Mouse (Mus musculus) kidney, embryonic 14.5 days (tissue): Measurements from ENCODE around the gene Gprc5d. TPM values are rescaled to one million over a fixed set of nuclear protein-coding genes. Genes with fewer than 3 reads are reported as not detected.
A peak's percentile ranks its signal among the peaks of the same experiment; 100 is the strongest.

ENCODE experiments used
- ATAC-seq: fragments of 200-750 bp; cut with Nextera tagmentation; 2 replicates; pipeline ENCODE4 v1.8.0; 2017; ENCODE audit warnings: moderate number of reproducible peaks, mild to moderate bottlenecking, moderate TSS enrichment, moderate library complexity; ENCODE audit not compliant: low FRiP score, low TSS enrichment
- H3K27ac ChIP-seq: fragments of 300-500 bp; sonication (generic); 2 replicates; pipeline ENCODE4 v1.5.1; 2014; ENCODE audit warnings: low read depth, mild to moderate bottlenecking, low read length, moderate library complexity, mixed read lengths
- H3K27me3 ChIP-seq: fragments of 300-500 bp; sonication (generic); 2 replicates; pipeline ENCODE4 v1.6.1; 2014; ENCODE audit warnings: mild to moderate bottlenecking, low read length; ENCODE audit not compliant: control insufficient read depth, insufficient read depth
- H3K36me3 ChIP-seq: fragments of 300-500 bp; sonication (generic); 2 replicates; pipeline ENCODE4 v1.6.1; 2014; ENCODE audit warnings: low read length, mixed read lengths; ENCODE audit not compliant: control insufficient read depth, insufficient read depth
- H3K4me1 ChIP-seq: fragments of 300-500 bp; sonication (generic); 2 replicates; pipeline ENCODE4 v1.6.1; 2014; ENCODE audit warnings: low read length, mixed read lengths; ENCODE audit not compliant: control insufficient read depth, insufficient read depth
- H3K4me2 ChIP-seq: fragments of 300-500 bp; sonication (generic); replicated peaks from 2 replicates; pipeline ENCODE4 v1.6.1; 2014; ENCODE audit warnings: low read depth, mild to moderate bottlenecking, low read length
- H3K4me3 ChIP-seq: fragments of 300-500 bp; sonication (generic); 2 replicates; pipeline ENCODE4 v1.5.1; 2014; ENCODE audit warnings: mild to moderate bottlenecking, low read length
- H3K9ac ChIP-seq: fragments of 300-500 bp; sonication (generic); 2 replicates; pipeline ENCODE4 v1.6.1; 2014; ENCODE audit warnings: low read depth, mild to moderate bottlenecking, low read length, moderate library complexity
- H3K9me3 ChIP-seq: fragments of 300-500 bp; sonication (generic); 2 replicates; pipeline ENCODE4 v1.6.1; 2016; ENCODE audit warnings: low read length; ENCODE audit not compliant: control insufficient read depth
- WGBS: fragments of 180-500 bp; shearing (Covaris S2); extraction: QIAGEN DNeasy Blood & Tissue Kit; methylation state at CpG from one replicate; pipeline ENCODE4 v1.1.7; 2014; 5-methylcytosine and 5-hydroxymethylcytosine counted together
- polyA plus RNA-seq: library from polyadenylated mRNA; unstranded; fragments of >200 nt; fragmentation: Nextera tagmentation; extraction: Ambion mirVana; gene quantifications from 2 replicates; pipeline ENCODE4 v1.2.1, GENCODE M21; 2014

The Gprc5d gene
- polyA plus RNA-seq, 1 experiment from 2014 or later, result not detected

DNA sequence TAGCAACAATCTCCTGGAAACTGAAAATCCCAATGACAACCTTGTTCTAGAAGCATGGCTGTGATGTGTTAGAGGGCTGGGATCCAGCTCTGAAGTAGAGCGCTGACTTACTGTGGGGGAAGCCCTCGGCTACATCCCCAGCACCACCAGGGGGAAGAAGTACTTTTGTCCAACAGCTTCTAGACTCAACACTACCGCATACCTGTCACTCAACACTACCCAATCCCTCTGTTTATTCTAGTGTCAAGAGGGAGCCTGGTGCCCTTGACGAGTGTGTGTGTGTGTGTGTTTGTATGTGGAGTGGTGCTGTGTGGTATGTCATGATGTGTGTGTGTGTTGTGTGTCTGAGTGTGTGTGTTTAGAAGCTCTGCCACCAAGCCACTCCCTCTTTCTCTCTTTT, 39.4 kb upstream of the Gprc5d start:
- H3K9ac ChIP-seq, result no peak overlapping the region
- no peaks in the 10 kb centered on the region for H3K4me1 ChIP-seq
- H3K27me3 ChIP-seq, result no peaks in the 10 kb centered on the region
- no peak for ATAC-seq
- H3K36me3 ChIP-seq, result no peaks in the 10 kb centered on the region
- H3K9me3 ChIP-seq, result no peaks in the 10 kb centered on the region
- H3K4me2 ChIP-seq, result no peak overlapping the region
- H3K4me3 ChIP-seq, result no peak overlapping the region
- no peak overlapping the region for H3K27ac ChIP-seq
- whole genome bisulfite sequencing, result 77% methylated on average over 4 of the region's 4 CpGs

DNA sequence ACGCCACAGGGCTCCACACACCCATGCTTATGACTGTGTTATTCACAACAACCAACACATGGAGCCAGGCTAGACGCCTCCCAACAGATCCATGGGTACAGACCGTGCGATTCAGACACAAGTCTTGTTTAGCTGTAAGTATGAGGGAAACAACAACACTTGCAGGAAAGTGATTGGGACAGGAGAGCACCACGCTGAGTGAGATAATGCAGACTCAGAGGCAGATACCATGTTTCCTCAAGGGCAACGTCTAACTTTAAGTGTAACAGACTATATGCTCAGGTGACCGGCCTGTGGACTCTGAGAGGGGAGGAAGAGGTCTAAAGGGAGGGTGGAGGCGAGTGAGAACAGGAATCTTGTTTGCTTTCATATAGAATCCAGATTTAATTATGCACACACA, 38.5 kb upstream of the Gprc5d start:
- no peaks in the 10 kb centered on the region for H3K9me3 ChIP-seq
- H3K27me3 ChIP-seq, result no peaks in the 10 kb centered on the region
- no peak overlapping the region for H3K4me3 ChIP-seq
- no peak overlapping the region for H3K4me2 ChIP-seq
- ATAC-seq, result no peak
- no peak overlapping the region for H3K27ac ChIP-seq
- no peak overlapping the region for H3K9ac ChIP-seq
- 80% methylated on average over 8 of the region's 8 CpGs for WGBS
- no peaks in the 10 kb centered on the region for H3K36me3 ChIP-seq
- no peaks in the 10 kb centered on the region for H3K4me1 ChIP-seq

DNA sequence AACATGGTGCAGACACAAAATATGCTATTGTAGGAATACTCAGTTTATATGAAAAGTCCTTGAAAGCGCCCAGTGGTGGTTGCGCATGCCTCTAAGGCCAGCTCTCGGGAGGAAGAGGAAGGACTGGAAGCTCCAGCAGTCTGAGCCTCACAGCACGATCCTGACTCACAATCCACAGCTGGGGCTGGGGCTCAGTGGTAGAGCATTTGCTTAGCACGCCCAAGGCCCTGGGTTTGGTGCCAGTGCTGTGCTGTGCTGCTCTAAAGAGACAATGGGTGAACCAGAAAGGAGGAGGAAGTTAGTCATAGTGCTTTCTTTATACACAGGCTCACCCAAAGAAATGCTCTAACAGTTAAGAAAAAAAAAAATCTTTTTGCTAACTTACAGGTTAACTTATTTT, 35.6 kb upstream of the Gprc5d start:
- 78% methylated on average over 5 of the region's 5 CpGs for WGBS
- Histone ChIP-seq H3K27me3 (no peaks in the 10 kb centered on the region), H3K4me1 (no peaks in the 10 kb centered on the region), H3K27ac (no peak overlapping the region), H3K4me3 (no peak overlapping the region), H3K36me3 (no peaks in the 10 kb centered on the region), H3K9me3 (no peaks in the 10 kb centered on the region), H3K9ac (no peak overlapping the region), H3K4me2 (no peak overlapping the region)
- no peak for ATAC-seq

DNA sequence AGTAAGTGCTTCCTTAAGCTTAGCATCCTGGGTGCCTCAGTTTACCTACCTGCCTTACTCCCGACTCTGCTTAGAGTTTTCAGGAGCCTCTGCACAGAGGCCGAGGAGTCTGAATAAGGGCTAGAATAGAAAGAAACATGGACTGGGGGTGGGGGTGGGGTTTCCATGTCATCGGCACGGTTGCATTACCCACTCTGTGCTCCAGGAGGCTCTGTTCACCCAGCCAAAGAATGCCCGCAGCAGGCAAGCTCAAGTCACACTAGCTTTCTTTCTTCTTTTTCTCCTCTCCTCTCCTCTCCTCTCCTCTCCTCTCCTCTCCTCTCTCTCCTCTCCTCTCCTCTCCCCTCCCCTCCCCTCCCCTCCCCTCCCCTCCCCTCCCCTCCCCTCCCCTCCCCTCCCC, 32.2 kb upstream of the Gprc5d start:
- Histone ChIP-seq H3K4me1 (no peaks in the 10 kb centered on the region), H3K4me3 (no peak overlapping the region), H3K9ac (no peak overlapping the region), H3K36me3 (no peaks in the 10 kb centered on the region), H3K27me3 (no peaks in the 10 kb centered on the region), H3K4me2 (no peak overlapping the region), H3K9me3 (no peaks in the 10 kb centered on the region), H3K27ac (no peak overlapping the region)
- 0 out of 2 replicates have a peak, but pooled peaks have one; percentile 17 for ATAC-seq
- 41% methylated on average over 5 of the region's 5 CpGs for WGBS

DNA sequence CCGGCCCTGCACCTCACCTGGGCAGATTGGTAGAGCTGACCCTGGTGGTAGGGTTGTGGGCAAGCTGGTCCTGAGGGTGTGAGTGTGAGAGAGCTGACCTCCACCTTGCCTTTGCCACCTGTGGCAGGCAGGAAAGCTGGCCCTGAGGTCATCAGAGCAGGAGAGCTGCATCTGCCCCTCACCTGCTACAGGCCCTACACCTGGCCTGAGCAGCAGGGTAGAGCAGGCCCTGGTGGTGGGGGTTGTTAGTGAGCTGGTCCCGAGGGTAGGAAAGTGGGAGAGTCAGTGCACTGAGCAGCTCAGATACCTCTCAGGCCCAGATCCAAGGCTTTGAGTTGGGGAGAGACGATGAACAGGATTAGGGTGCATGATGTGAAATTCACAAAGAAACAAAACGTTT, 31.6 kb upstream of the Gprc5d start:
- no peak overlapping the region for H3K4me3 ChIP-seq
- no peak overlapping the region for H3K27ac ChIP-seq
- WGBS, result 84% methylated on average over 4 of the region's 4 CpGs
- H3K4me2 ChIP-seq, result no peak overlapping the region
- no peaks in the 10 kb centered on the region for H3K27me3 ChIP-seq
- peak; percentile 36; the same call in 1 of the 2 replicates for ATAC-seq
- no peaks in the 10 kb centered on the region for H3K36me3 ChIP-seq
- H3K9me3 ChIP-seq, result no peaks in the 10 kb centered on the region
- no peak overlapping the region for H3K9ac ChIP-seq
- H3K4me1 ChIP-seq, result no peaks in the 10 kb centered on the region

DNA sequence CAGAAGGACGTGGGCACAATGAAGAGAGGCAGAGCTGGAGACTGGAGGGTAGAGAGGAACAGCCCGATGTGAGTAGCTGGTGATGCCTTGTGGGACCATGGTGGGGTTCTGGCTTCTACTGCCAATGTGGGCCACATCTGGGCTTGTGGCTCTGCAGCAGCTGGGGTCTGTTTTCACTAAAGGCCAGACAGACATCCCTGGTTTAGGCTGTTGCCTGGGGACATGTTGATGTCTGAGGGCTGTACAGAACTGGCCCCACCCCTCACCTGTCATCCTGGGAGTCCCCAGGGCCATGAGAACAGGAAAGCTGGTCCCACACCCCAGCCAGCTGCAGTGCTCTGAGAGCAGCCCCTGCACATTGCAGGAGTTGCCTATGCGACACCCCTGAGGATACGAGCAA, 31.1 kb upstream of the Gprc5d start:
- WGBS, result 77% methylated on average over 4 of the region's 4 CpGs
- H3K9me3 ChIP-seq, result no peaks in the 10 kb centered on the region
- no peak overlapping the region for H3K27ac ChIP-seq
- H3K27me3 ChIP-seq, result no peaks in the 10 kb centered on the region
- H3K36me3 ChIP-seq, result no peaks in the 10 kb centered on the region
- H3K4me3 ChIP-seq, result no peak overlapping the region
- ATAC-seq, result peak; percentile 7; the same call in 1 of the 2 replicates
- no peaks in the 10 kb centered on the region for H3K4me1 ChIP-seq
- no peak overlapping the region for H3K9ac ChIP-seq
- H3K4me2 ChIP-seq, result no peak overlapping the region

DNA sequence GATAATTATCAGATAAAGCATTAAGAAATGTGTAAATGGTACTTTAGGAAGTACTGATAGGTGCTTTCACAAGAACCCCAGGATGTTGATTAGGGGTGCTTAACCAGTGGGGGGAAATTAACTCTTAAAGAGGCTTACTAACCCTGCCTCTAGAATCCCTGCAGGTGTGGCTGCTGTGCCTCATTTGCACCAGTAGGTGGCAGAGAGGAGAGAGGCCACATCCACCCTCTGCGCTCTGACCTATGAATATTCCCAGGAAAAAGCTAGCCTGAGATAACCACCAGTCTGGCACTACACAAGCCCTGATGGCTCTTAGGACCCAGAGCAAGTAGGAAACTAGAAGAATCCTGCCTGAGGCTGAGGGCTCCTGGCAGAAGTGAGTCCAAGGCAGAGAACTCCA, 30.4 kb upstream of the Gprc5d start:
- no peak for ATAC-seq
- Histone ChIP-seq H3K27ac (no peak overlapping the region), H3K27me3 (no peaks in the 10 kb centered on the region), H3K36me3 (no peaks in the 10 kb centered on the region), H3K9me3 (no peaks in the 10 kb centered on the region), H3K9ac (no peak overlapping the region), H3K4me2 (no peak overlapping the region), H3K4me1 (no peaks in the 10 kb centered on the region), H3K4me3 (no peak overlapping the region)
- WGBS, result 48% methylated on average over 1 of the region's 1 CpGs

DNA sequence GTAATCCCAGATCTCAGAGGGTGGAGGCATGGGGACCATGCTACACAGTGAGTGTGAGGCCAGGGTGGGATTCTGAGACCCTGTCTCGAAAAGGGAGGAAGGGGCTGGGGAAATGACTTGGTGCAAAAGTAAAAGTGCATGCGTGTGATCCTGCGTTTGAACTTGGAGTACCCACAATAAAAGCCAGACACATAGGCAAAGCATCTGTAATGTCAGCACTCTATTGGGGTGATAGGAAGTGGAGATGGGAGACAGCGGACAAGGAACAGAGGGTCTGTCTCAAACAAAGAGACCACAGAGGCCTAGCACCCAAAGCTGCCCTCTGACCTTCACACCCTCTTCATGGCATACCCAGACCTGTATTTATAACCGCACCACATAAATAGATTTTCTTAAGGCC, 27.9 kb upstream of the Gprc5d start:
- no peak for ATAC-seq
- H3K27me3 ChIP-seq, result no peaks in the 10 kb centered on the region
- no peaks in the 10 kb centered on the region for H3K36me3 ChIP-seq
- no peak overlapping the region for H3K27ac ChIP-seq
- no peak overlapping the region for H3K9ac ChIP-seq
- no peak overlapping the region for H3K4me2 ChIP-seq
- 90% methylated on average over 5 of the region's 5 CpGs for WGBS
- H3K4me1 ChIP-seq, result no peaks in the 10 kb centered on the region; the same call in 1 of the 2 replicates
- H3K4me3 ChIP-seq, result no peak overlapping the region
- H3K9me3 ChIP-seq, result no peaks in the 10 kb centered on the region

DNA sequence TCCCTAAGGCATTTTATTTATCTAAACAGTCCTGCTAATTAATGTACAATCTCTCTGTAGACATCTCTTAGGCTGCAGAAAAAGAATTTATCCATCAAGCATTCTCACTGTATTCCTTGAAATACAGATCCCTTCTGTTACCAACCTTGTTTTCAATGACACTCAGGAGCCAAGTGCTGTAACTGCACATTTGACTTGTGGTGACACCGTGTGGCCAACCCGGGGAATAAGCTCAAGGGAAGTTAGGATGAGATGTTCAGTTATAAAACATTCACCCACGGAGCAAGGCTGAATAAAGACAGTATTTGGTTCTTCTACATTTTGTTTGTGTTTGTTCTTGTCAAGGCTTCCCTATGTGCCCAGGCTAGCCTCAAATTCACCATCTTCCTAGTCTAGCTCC, 26.4 kb upstream of the Gprc5d start:
- Histone ChIP-seq H3K4me2 (no peak overlapping the region), H3K9ac (no peak overlapping the region), H3K4me1 (no peaks in the 10 kb centered on the region; the same call in 1 of the 2 replicates), H3K4me3 (no peak overlapping the region), H3K9me3 (no peaks in the 10 kb centered on the region), H3K27ac (no peak overlapping the region), H3K36me3 (no peaks in the 10 kb centered on the region), H3K27me3 (no peaks in the 10 kb centered on the region)
- 4% methylated on average over 3 of the region's 3 CpGs for WGBS
- ATAC-seq, result no peak

DNA sequence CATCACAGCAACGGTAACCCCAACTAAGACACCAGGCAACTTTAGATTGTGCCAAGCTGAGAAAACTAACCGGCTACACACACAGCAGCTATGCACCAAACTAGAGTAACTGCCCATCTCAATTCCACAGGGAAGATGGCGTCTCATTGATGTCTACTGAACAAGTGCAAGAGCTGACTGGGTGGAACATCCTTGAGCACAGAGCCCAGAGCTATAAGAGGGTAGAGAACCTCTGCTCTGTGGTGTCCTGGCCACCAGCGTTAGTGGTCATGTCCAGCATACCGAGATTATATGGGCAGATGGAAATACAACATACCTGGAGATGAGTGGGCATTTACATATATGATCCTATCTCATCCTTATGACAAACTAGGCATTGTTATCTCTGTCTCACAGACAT, 25.1 kb upstream of the Gprc5d start:
- no peak overlapping the region for H3K4me3 ChIP-seq
- WGBS, result 96% methylated on average over 5 of the region's 5 CpGs
- H3K27ac ChIP-seq, result no peak overlapping the region
- no peaks in the 10 kb centered on the region for H3K9me3 ChIP-seq
- no peak overlapping the region for H3K4me2 ChIP-seq
- no peaks in the 10 kb centered on the region for H3K36me3 ChIP-seq
- peaks cover 11% of the 10 kb centered on the region for H3K4me1 ChIP-seq
- no peaks in the 10 kb centered on the region for H3K27me3 ChIP-seq
- no peak for ATAC-seq
- H3K9ac ChIP-seq, result no peak overlapping the region
